Mouse (Mus musculus) midbrain, embryonic 11.5 days (tissue): ENCODE results near the gene Strap. TPM values are rescaled to one million over a fixed set of nuclear protein-coding genes. Genes with fewer than 3 reads are reported as not detected.

ENCODE experiments used
- ATAC-seq: fragments of 200-750 bp; cut with Nextera tagmentation; 2 replicates; pipeline ENCODE4 v1.8.0; 2017; ENCODE audit warnings: moderate TSS enrichment, moderate library complexity; ENCODE audit not compliant: low FRiP score
- DNase-seq: peaks from one replicate; pipeline ENCODE4 v3.0.0; 2015; ENCODE audit warnings: low spot score; ENCODE audit errors: missing footprints
- H3K27ac ChIP-seq: fragments of 300-500 bp; sonication (generic); 2 replicates; pipeline ENCODE4 v1.5.1; 2014; ENCODE audit warnings: low read depth, low read length
- H3K27me3 ChIP-seq: fragments of 300-500 bp; sonication (generic); 2 replicates; pipeline ENCODE4 v1.6.1; 2014; ENCODE audit warnings: mild to moderate bottlenecking, low read length, moderate library complexity, mixed read lengths; ENCODE audit not compliant: control insufficient read depth, insufficient read depth
- H3K36me3 ChIP-seq: fragments of 300-500 bp; sonication (generic); 2 replicates; pipeline ENCODE4 v1.6.1; 2014; ENCODE audit warnings: mild to moderate bottlenecking, low read length, moderate library complexity, mixed read lengths; ENCODE audit not compliant: control insufficient read depth, insufficient read depth
- H3K4me1 ChIP-seq: fragments of 300-500 bp; sonication (generic); 2 replicates; pipeline ENCODE4 v1.6.1; 2014; ENCODE audit warnings: low read length; ENCODE audit not compliant: control insufficient read depth, insufficient read depth
- H3K4me2 ChIP-seq: fragments of 300-500 bp; sonication (generic); 2 replicates; pipeline ENCODE4 v1.6.1; 2014; ENCODE audit warnings: mild to moderate bottlenecking, moderate library complexity
- H3K4me3 ChIP-seq: fragments of 300-500 bp; sonication (generic); 2 replicates; pipeline ENCODE4 v1.5.1; 2014; ENCODE audit warnings: low read depth, low read length
- H3K9ac ChIP-seq: fragments of 300-500 bp; sonication (generic); 2 replicates; pipeline ENCODE4 v1.6.1; 2014; ENCODE audit warnings: low read length
- H3K9me3 ChIP-seq: fragments of 300-500 bp; sonication (generic); 2 replicates; pipeline ENCODE4 v1.6.1; 2016; ENCODE audit warnings: low read length; ENCODE audit not compliant: control insufficient read depth
- WGBS: fragments of 180-500 bp; shearing (Covaris S2); extraction: QIAGEN DNeasy Blood & Tissue Kit; methylation state at CpG from one replicate; pipeline ENCODE4 v1.1.7; 2014; 5-methylcytosine and 5-hydroxymethylcytosine counted together
- polyA plus RNA-seq: library from polyadenylated mRNA; unstranded; fragments of >200 nt; fragmentation: Nextera tagmentation; extraction: Ambion mirVana; gene quantifications from 2 replicates; pipeline ENCODE4 v1.2.1, GENCODE M21; 2014

Strap gene
- polyA plus RNA-seq, 1 experiment from 2014 or later: 259 TPM

- no peaks in the 10 kb centered on the region for H3K4me1 ChIP-seq
- H3K27ac ChIP-seq: no peak overlapping the region
- H3K27me3 ChIP-seq: no peaks in the 10 kb centered on the region
- no peak overlapping the region for H3K9ac ChIP-seq
- H3K9me3 ChIP-seq: no peaks in the 10 kb centered on the region
- no peak overlapping the region for H3K4me2 ChIP-seq
- ATAC-seq (no peak), DNase-seq (no peak)
- 88% methylated on average over 7 of the region's 7 CpGs for WGBS
- H3K36me3 ChIP-seq: no peaks in the 10 kb centered on the region
- no peak overlapping the region for H3K4me3 ChIP-seq
Measured at GRCm38 (mm10) chr6:137783899-137784637, 49.2 kb downstream of the Strap start.

GRCm38 (mm10) chr6:137788976-137789590, 54.2 kb downstream of the Strap start:
- WGBS: 77% methylated on average over 9 of the region's 9 CpGs
- DNase-seq (no peak), ATAC-seq (no peak)
- H3K4me1 ChIP-seq: no peaks in the 10 kb centered on the region
- H3K9me3 ChIP-seq: no peaks in the 10 kb centered on the region
- H3K27ac ChIP-seq: no peak overlapping the region
- no peaks in the 10 kb centered on the region for H3K27me3 ChIP-seq
- no peak overlapping the region for H3K4me2 ChIP-seq
- no peak overlapping the region for H3K4me3 ChIP-seq
- H3K36me3 ChIP-seq: no peaks in the 10 kb centered on the region
- no peak overlapping the region for H3K9ac ChIP-seq

GRCm38 (mm10) chr6:137789658-137790057, 54.8 kb downstream of the Strap start:
- 0 out of 2 replicates have a peak, but pooled peaks have one; percentile 24 for ATAC-seq
- H3K4me2 ChIP-seq: no peak overlapping the region
- no peaks in the 10 kb centered on the region for H3K36me3 ChIP-seq
- no peaks in the 10 kb centered on the region for H3K4me1 ChIP-seq
- H3K4me3 ChIP-seq: no peak overlapping the region
- 72% methylated on average over 2 of the region's 2 CpGs for WGBS
- no peaks in the 10 kb centered on the region for H3K9me3 ChIP-seq
- DNase-seq: no peak
- no peak overlapping the region for H3K9ac ChIP-seq
- no peak overlapping the region for H3K27ac ChIP-seq
- H3K27me3 ChIP-seq: no peaks in the 10 kb centered on the region

DNA sequence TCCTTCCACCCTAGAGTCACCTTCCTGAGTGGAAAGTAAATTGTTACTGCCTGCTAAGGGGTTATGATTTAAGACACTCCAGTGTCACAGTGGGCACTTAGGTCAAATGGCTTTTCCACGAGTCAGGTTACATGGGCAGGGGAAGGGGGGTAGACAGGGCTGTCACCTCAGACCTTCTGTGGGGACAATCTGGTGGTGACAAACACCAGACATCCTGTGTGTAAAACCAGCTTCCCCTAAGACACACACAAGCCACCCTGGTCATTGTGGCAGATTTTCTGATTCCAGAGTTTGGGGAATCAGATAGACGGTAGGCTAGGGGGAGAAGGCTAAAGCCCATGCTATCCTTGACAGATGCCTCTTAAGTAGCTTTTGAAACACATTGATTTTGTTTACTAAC, 60.6 kb downstream of the Strap start:
- ATAC-seq: no peak
- no peaks in the 10 kb centered on the region for H3K27me3 ChIP-seq
- no peaks in the 10 kb centered on the region for H3K4me1 ChIP-seq
- WGBS: 82% methylated on average over 2 of the region's 2 CpGs
- no peak overlapping the region for H3K9ac ChIP-seq
- DNase-seq: no peak
- no peak overlapping the region for H3K4me2 ChIP-seq
- H3K4me3 ChIP-seq: no peak overlapping the region
- peaks cover 5% of the 10 kb centered on the region; the same call in 1 of the 2 replicates for H3K36me3 ChIP-seq
- H3K9me3 ChIP-seq: peaks cover 6% of the 10 kb centered on the region; the same call in 1 of the 2 replicates
- H3K27ac ChIP-seq: no peak overlapping the region

DNA sequence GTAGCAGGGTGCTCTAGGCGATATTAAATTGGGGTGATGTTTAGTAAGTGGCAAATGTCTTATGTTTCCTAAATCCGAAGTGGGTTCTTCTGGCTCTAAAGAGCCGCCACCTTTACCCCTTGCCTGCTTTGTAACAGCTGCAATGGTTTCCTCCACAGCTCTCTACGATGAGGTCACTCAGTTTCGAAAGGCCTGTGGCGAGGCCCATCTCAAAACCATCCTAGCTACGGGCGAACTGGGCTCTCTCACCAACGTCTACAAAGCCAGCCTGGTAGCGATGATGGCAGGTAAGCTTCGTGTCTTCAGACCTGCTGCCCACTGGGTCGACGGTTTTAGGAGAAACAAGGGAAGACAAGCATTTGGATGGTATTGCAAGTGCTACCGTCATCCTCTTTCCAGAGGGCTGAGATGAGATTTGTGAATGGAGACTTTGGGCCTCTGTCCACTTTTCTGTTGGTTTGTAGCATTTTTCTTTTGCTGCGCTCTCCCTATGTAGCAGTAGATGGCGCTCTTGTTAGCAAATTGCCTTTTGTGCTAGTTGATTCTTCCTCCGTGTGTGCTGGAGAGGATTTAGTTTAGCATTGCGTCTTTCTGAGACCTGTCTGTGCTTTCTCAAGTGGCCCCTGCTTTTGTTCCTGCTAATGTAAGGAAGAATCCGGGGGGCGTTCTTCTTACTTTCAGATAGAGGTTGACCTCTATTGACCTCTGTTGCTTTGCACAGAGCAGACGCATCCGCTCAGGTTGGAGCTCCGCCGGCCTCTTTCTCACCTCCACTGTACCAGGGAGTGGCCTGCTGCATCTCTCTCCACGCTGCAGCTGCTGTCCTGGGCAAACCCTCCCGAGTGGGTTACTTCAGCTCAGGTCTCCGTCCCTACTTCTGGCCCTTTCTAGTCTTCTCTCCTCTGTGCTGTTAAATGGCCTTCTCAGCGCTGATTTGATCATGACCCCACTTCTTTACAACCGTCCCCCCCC, 62.0 kb downstream of the Strap start:
- Histone ChIP-seq H3K4me1 (no peaks in the 10 kb centered on the region), H3K27me3 (no peaks in the 10 kb centered on the region), H3K4me3 (no peak overlapping the region), H3K9me3 (peaks cover 9% of the 10 kb centered on the region; the same call in 1 of the 2 replicates), H3K4me2 (no peak overlapping the region), H3K9ac (no peak overlapping the region), H3K27ac (no peak overlapping the region), H3K36me3 (peaks cover 5% of the 10 kb centered on the region; the same call in 1 of the 2 replicates)
- ATAC-seq: peak; percentile 70
- WGBS: 73% methylated on average over 28 of the region's 29 CpGs
- DNase-seq: peak; percentile 91

DNA sequence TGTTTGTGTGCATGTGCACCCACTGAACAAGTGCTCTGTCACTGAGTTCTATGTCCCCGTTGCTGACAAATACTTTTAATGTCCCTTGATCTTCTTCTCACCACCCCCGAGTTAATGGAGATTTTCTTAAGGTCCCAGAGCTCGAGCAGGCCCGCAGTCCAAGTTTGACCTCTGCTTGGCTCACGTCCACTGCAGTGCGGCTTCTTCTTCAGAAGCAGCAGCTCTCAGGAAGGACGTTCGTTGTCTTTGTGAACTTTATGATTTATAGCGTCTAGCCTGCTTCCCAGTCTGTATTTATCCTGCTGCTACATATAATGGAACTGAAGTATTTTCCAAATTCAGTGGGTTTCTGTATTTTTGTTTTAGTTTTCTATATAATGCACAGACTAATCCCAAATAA, 64.4 kb downstream of the Strap start:
- Histone ChIP-seq H3K4me2 (no peak overlapping the region), H3K27me3 (no peaks in the 10 kb centered on the region), H3K4me3 (no peak overlapping the region), H3K27ac (no peak overlapping the region), H3K9ac (no peak overlapping the region), H3K9me3 (peaks cover 9% of the 10 kb centered on the region; the same call in 1 of the 2 replicates), H3K36me3 (peaks cover 5% of the 10 kb centered on the region), H3K4me1 (no peaks in the 10 kb centered on the region; the same call in 1 of the 2 replicates)
- ATAC-seq: no peak
- WGBS: 94% methylated on average over 9 of the region's 9 CpGs
- DNase-seq: no peak

Other genes with a start within 250 kb of the Strap start
- 6.7 and 6.8 TPM in 2 replicates for gene Eps8, start 80.2 kb upstream of the Strap start, polyA plus RNA-seq
- gene Dera, start 19.5 kb downstream of the Strap start, polyA plus RNA-seq: 59.9 and 64.0 TPM in 2 replicates